Mouse (Mus musculus): ENCODE measurements at regions not wholly inside any gene's neighbourhood (a gene's known extent, or its start where the extent isn't known, plus 50 kb on each side); places are given as distances from the start of the nearest gene placed in this dataset.

DNA sequence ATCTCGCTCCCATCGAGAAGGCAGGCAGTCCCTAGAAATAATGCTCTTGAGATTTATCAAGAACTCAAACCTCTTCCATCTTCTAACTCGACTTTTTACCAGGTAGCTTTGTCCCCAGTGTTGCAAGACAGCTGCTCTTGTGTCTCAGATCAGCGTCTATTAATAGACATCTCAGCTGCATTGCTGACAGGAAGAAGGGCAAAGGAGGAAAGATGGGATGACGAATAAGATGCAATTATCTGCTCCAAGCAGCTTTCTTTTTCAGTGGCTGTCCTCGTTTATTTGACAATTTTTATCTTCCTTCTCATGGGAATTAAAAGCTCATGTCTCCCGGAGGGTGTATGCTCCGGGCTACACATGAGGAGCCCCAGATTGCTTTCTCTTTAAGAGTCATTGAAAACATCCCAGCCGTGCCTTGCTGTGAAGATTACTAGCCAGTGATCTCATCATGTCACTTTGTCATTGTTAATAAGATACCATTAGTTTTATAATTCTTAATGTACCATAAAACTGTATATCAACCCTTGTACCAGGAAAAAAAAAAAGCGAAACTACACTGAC lies 299.9 kb upstream of the Eci2 start:
- TF ChIP-seq CTCF (conservative IDR thresholded peaks at IDR 0.05; ENCODE audit: insufficient read depth, insufficient read length, low read depth, low read length) (no peak), POLR2A (IDR thresholded peaks at IDR 0.05; ENCODE audit: low read depth, low read length) (no peak)
